ENCODE assay signal across 32 mouse cellular contexts in genomic region chr9:76649484-76649883, GRCm38 (mm10).
"Had no signal": no experiment of that assay in that cellular context is flagged by ENCODE, and none has a peak within 500 bp of the region (broad histone marks: within the 10 kb centered on the region; RNA-seq: fewer than 3 reads in every experiment).

No protein-coding gene starts in this region.

- H3K4me2 ChIP-seq: limb, embryonic 12.5 days; limb, embryonic 13.5 days; limb, embryonic 15.5 days; liver, embryonic 11.5 days; liver, embryonic 12.5 days; liver, embryonic 13.5 days; liver, embryonic 15.5 days; lung, embryonic 14.5 days; lung, embryonic 15.5 days; midbrain, embryonic 11.5 days; midbrain, embryonic 12.5 days; midbrain, embryonic 13.5 days; midbrain, embryonic 15.5 days; neural tube, embryonic 12.5 days had no signal

- H3K36me3 ChIP-seq: limb, embryonic 10.5 days; limb, embryonic 12.5 days; limb, embryonic 13.5 days; limb, embryonic 15.5 days; liver, embryonic 12.5 days; liver, embryonic 13.5 days; liver, embryonic 15.5 days; lung, embryonic 15.5 days; midbrain, embryonic 10.5 days; midbrain, embryonic 12.5 days; midbrain, embryonic 13.5 days; midbrain, embryonic 15.5 days; neural tube, embryonic 12.5 days had no signal

- ATAC-seq: liver, embryonic 12.5 days; liver, postnatal 0 days; lung, postnatal 0 days; midbrain, embryonic 13.5 days; midbrain, embryonic 15.5 days; midbrain, embryonic 16.5 days had no signal

- H3K4me1 ChIP-seq: limb, embryonic 10.5 days; limb, embryonic 12.5 days; limb, embryonic 13.5 days; limb, embryonic 15.5 days; liver, embryonic 12.5 days; liver, embryonic 13.5 days; liver, embryonic 15.5 days; lung, embryonic 15.5 days; megakaryocyte, embryonic 14.5 days; midbrain, embryonic 10.5 days; midbrain, embryonic 12.5 days; midbrain, embryonic 13.5 days; midbrain, embryonic 15.5 days; neural tube, embryonic 12.5 days had no signal

- H3K9me3 ChIP-seq: limb, embryonic 10.5 days; limb, embryonic 12.5 days; limb, embryonic 13.5 days; limb, embryonic 15.5 days; liver, embryonic 12.5 days; liver, embryonic 13.5 days; liver, embryonic 15.5 days; lung, embryonic 15.5 days; midbrain, embryonic 10.5 days; midbrain, embryonic 12.5 days; midbrain, embryonic 13.5 days; midbrain, embryonic 15.5 days; neural tube, embryonic 12.5 days had no signal

- DNase-seq: left cerebral cortex, postnatal 4 days; liver; liver, embryonic 13.5 days; liver, postnatal 0 days; lung, adult 18-20 months; lung, adult 2 months; lung, embryonic 14.5 days; lung, postnatal 10 days; lung, postnatal 14 days; lung, postnatal 36 days; lung, postnatal 4 days; midbrain, embryonic 14.5 days had no signal

- H3K4me3 ChIP-seq: limb, embryonic 10.5 days; limb, embryonic 12.5 days; limb, embryonic 13.5 days; limb, embryonic 15.5 days; liver, embryonic 12.5 days; liver, embryonic 13.5 days; liver, embryonic 15.5 days; lung, embryonic 15.5 days; megakaryocyte, embryonic 14.5 days; midbrain, embryonic 10.5 days; midbrain, embryonic 12.5 days; midbrain, embryonic 13.5 days; midbrain, embryonic 15.5 days; myocyte; neural tube, embryonic 12.5 days had no signal

- H3K27me3 ChIP-seq: limb, embryonic 12.5 days; limb, embryonic 13.5 days; limb, embryonic 15.5 days; liver, embryonic 12.5 days; liver, embryonic 13.5 days; liver, embryonic 15.5 days; lung, embryonic 15.5 days; megakaryocyte, embryonic 14.5 days; midbrain, embryonic 12.5 days; midbrain, embryonic 13.5 days; midbrain, embryonic 15.5 days; neural tube, embryonic 12.5 days had no signal

- H3K27ac ChIP-seq: limb, embryonic 10.5 days; limb, embryonic 12.5 days; limb, embryonic 13.5 days; limb, embryonic 15.5 days; liver, embryonic 12.5 days; liver, embryonic 13.5 days; liver, embryonic 14.5 days; liver, embryonic 15.5 days; lung, embryonic 15.5 days; macrophage; midbrain, embryonic 10.5 days; midbrain, embryonic 12.5 days; midbrain, embryonic 13.5 days; midbrain, embryonic 15.5 days; neural tube, embryonic 12.5 days had no signal

- H3K9ac ChIP-seq: limb, embryonic 12.5 days; limb, embryonic 13.5 days; limb, embryonic 15.5 days; liver, embryonic 12.5 days; liver, embryonic 13.5 days; liver, embryonic 14.5 days; liver, embryonic 15.5 days; liver, postnatal 0 days; lung, embryonic 14.5 days; lung, embryonic 15.5 days; midbrain, embryonic 12.5 days; midbrain, embryonic 13.5 days; midbrain, embryonic 15.5 days; neural tube, embryonic 12.5 days had no signal
